Mouse (Mus musculus): Measurements from ENCODE around the gene Sept7.

DNA sequence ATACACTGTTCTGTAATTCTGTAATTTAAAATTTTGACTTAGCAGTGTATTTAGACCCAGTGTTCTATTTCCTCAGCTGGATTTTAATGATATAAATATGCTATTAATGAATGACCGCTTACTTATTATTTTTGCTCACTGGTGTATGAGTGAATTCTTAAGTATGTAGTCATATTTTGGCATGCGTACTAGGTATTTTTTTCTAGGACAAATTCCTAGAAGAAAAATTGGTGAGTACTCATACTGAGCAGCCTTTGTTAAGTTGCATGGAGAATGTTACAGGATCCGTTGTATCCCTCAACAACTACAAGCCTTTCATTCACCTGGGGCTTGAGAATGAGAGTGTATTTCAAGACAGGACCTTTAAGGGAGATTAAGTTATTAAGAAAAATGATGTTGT lies 10.0 kb upstream of the Sept7 start:
- TF ChIP-seq CTCF (IDR thresholded peaks at IDR 0.05; ENCODE audit: low read depth) = no peak
- TF ChIP-seq EP300 (IDR thresholded peaks at IDR 0.05; ENCODE audit: low read depth) = no peak

Measured in liver, postnatal 0 days (tissue).